24 mouse cellular contexts compared by ENCODE assay signal in genomic region chr16:93982341-93982740, GRCm38 (mm10). TPM values are rescaled to one million over a fixed set of nuclear protein-coding genes. Genes with fewer than 3 reads are reported as not detected.
DNase-seq lines count a peak whose midpoint lies in the region; ATAC-seq and TF ChIP-seq lines count a peak whose summit lies in the region.
"Had no signal": no experiment of that assay in that cellular context is flagged by ENCODE, and none has a peak within 500 bp of the region (broad histone marks: within the 10 kb centered on the region; RNA-seq: fewer than 3 reads in every experiment).

No protein-coding gene starts in this region.

- H3K27ac ChIP-seq in ES-Bruce4 (ENCODE audit: insufficient read depth, low read length): no peak overlapping the region
- H3K27ac ChIP-seq in thymus, adult 2 months (ENCODE audit: control insufficient read depth, insufficient read depth, low read length): no peak overlapping the region
- H3K27ac ChIP-seq: heart, embryonic 13.5 days; hindbrain, embryonic 14.5 days; limb, embryonic 15.5 days; liver, embryonic 15.5 days had no signal

- no peaks in the 10 kb centered on the region for H3K9me3 ChIP-seq in ES-Bruce4 (replicated peaks; ENCODE audit: control insufficient read depth, insufficient read depth, low read length, poor library complexity, severe bottlenecking)
- H3K9me3 ChIP-seq: embryonic facial prominence, embryonic 13.5 days; heart, embryonic 13.5 days; limb, embryonic 15.5 days; liver, embryonic 15.5 days had no signal

- no peak for TF ChIP-seq POLR2A in ES-Bruce4 (IDR thresholded peaks at IDR 0.05; ENCODE audit: insufficient read depth, low read length)
- no peak for TF ChIP-seq POLR2A in thymus, adult 2 months (IDR thresholded peaks at IDR 0.05; ENCODE audit: control insufficient read depth, extremely low read depth, insufficient read depth, low read length, poor library complexity)

- peak; percentile 30 for DNase-seq in 416B (ENCODE audit: low read depth)
- DNase-seq in thymus, adult 2 months: peak; percentile 34
- DNase-seq in cerebellum, adult 8-10 months: no peak
- DNase-seq in frontal cortex, adult 2 months (ENCODE audit: extremely low spot score in 1 of 2, low spot score in 1 of 2): no peak
- DNase-seq: adrenal gland, adult 8-10 months; cerebellum, adult 9-10 months; gastrocnemius, postnatal 36 days; kidney, adult 9 months; kidney, postnatal 4 days; layer of hippocampus, postnatal 36 days; retina, postnatal 1 day; right cerebral cortex, postnatal 4 days had no signal

- peak overlapping the region; percentile 31; the same call in 1 of the 2 replicates for H3K4me3 ChIP-seq in ES-Bruce4 (ENCODE audit: low read depth, low read length)
- H3K4me3 ChIP-seq in thymus, adult 2 months (ENCODE audit: control insufficient read depth, insufficient read depth, low read length): no peak overlapping the region
- H3K4me3 ChIP-seq: embryonic facial prominence, embryonic 13.5 days; heart, embryonic 13.5 days; limb, embryonic 15.5 days; liver, embryonic 15.5 days had no signal

- no peak for TF ChIP-seq EP300 in ES-Bruce4 (IDR thresholded peaks at IDR 0.05; ENCODE audit: insufficient read depth, low read depth, low read length)

- H3K9ac ChIP-seq in ES-Bruce4 (ENCODE audit: low read depth, poor library complexity, severe bottlenecking): no peak overlapping the region
- H3K9ac ChIP-seq: embryonic facial prominence, embryonic 13.5 days; heart, embryonic 13.5 days; hindbrain, embryonic 14.5 days; limb, embryonic 15.5 days; liver, embryonic 15.5 days had no signal

- peak; percentile 55 for ATAC-seq in common myeloid progenitor, adult 5-6 weeks (replicated peaks; ENCODE audit: low read depth, poor library complexity, severe bottlenecking)
- ATAC-seq in megakaryocyte-erythroid progenitor cell, adult 5-6 weeks (replicated peaks; ENCODE audit: low FRiP score, low TSS enrichment, poor library complexity, severe bottlenecking): no peak
- ATAC-seq in CD4-positive, CD25-positive, alpha-beta regulatory T cell, adult 4 months: no peak
- ATAC-seq: forebrain, embryonic 14.5 days had no signal

- H3K36me3 ChIP-seq in ES-Bruce4 (ENCODE audit: control insufficient read depth, insufficient read depth, low read length, poor library complexity, severe bottlenecking): no peaks in the 10 kb centered on the region
- H3K36me3 ChIP-seq in thymus, adult 2 months (ENCODE audit: control insufficient read depth, insufficient read depth, low read length): no peaks in the 10 kb centered on the region
- H3K36me3 ChIP-seq: embryonic facial prominence, embryonic 13.5 days; heart, embryonic 13.5 days; limb, embryonic 15.5 days; liver, embryonic 15.5 days had no signal

- no peak for TF ChIP-seq CTCF in ES-Bruce4 (IDR thresholded peaks at IDR 0.05; ENCODE audit: low read depth, low read length)
- no peak for TF ChIP-seq CTCF in thymus, adult 2 months (IDR thresholded peaks at IDR 0.05; ENCODE audit: borderline replicate concordance, control insufficient read depth, extremely low read depth, insufficient read depth, low read length, poor library complexity)

- no peaks in the 10 kb centered on the region for H3K4me1 ChIP-seq in ES-Bruce4 (ENCODE audit: control insufficient read depth, insufficient read depth, low read length)
- 0 out of 2 replicates have a peak, but pooled peaks cover 8% of the 10 kb centered on the region for H3K4me1 ChIP-seq in thymus, adult 2 months (replicated peaks; ENCODE audit: control insufficient read depth, insufficient read depth, low read length)
- H3K4me1 ChIP-seq: liver, embryonic 15.5 days had no signal

- H3K27me3 ChIP-seq in ES-Bruce4 (ENCODE audit: control insufficient read depth, insufficient read depth, low read length, poor library complexity, severe bottlenecking): no peaks in the 10 kb centered on the region
- H3K27me3 ChIP-seq in thymus, adult 2 months (ENCODE audit: control insufficient read depth, insufficient read depth, low read length): no peaks in the 10 kb centered on the region
- H3K27me3 ChIP-seq: embryonic facial prominence, embryonic 13.5 days; heart, embryonic 13.5 days; limb, embryonic 15.5 days; liver, embryonic 15.5 days had no signal

- WGBS in thymus, adult 2 months: 74% methylated on average over 11 of the region's 11 CpGs

RNA-seq across cellular contexts. Expression of gene Cldn14, which starts 26.3 kb away (rescaled TPM):
- polyA plus RNA-seq in ES-Bruce4 (2011; ENCODE audit: insufficient read depth, insufficient read length, low read depth, missing spikeins): 0.42 TPM in 1 of 2 replicates, not detected in the other
- not detected in 2 replicates for total RNA-seq in common myeloid progenitor, adult 5-6 weeks (2017)
- 0.26 and 0.46 TPM in 2 replicates for polyA plus RNA-seq in thymus, adult 2 months (2012; rRNA removed)
- not detected in 2 replicates for total RNA-seq in megakaryocyte-erythroid progenitor cell, adult 5-6 weeks (2014; fragmentation: Nextera tagmentation)
- total RNA-seq in megakaryocyte-erythroid progenitor cell, adult 5-6 weeks (2017): not detected in 2 replicates
- polyA plus RNA-seq in CD4-positive, CD25-positive, alpha-beta regulatory T cell, adult 4 months (2017; shearing (Covaris generic)): not detected
- 1.7 and 2.4 TPM in 2 replicates for polyA plus RNA-seq in frontal cortex, adult 2 months (2012; rRNA removed)
- total RNA-seq: adrenal gland, adult 8-10 months; heart, postnatal 25 days had no signal
- polyA plus RNA-seq: embryonic facial prominence, embryonic 13.5 days; forebrain, embryonic 14.5 days; heart, embryonic 13.5 days; hindbrain, embryonic 14.5 days; limb, embryonic 15.5 days; midbrain, embryonic 11.5 days had no signal

Comparison
In these comparisons a context has a peak if more than half of its experiments do, and no peak if none do; other contexts are left out.
1. DNase-seq: peak in 416B (single experiment) and thymus, adult 2 months (single experiment); none in cerebellum, adult 8-10 months (single experiment) and frontal cortex, adult 2 months (0 of 2).